Mouse (Mus musculus) kidney, postnatal 0 days (tissue): ENCODE results near the gene Ak5. TPM values are rescaled to one million over a fixed set of nuclear protein-coding genes. Genes with fewer than 3 reads are reported as not detected.

Source experiments
- ATAC-seq: fragments of 200-750 bp; cut with Nextera tagmentation; replicated peaks from 2 replicates; pipeline ENCODE4 v1.8.0; 2017; ENCODE audit warnings: low read depth, moderate number of reproducible peaks, moderate TSS enrichment, moderate library complexity; ENCODE audit not compliant: low FRiP score
- DNase-seq: peaks from one replicate; pipeline ENCODE4 v3.0.0-alpha.2; 2016; ENCODE audit warnings: low spot score
- H3K27ac ChIP-seq: fragments of 300-500 bp; sonication (generic); 2 replicates; pipeline ENCODE4 v1.5.1; 2014; ENCODE audit warnings: mild to moderate bottlenecking
- H3K27me3 ChIP-seq: fragments of 300-500 bp; sonication (generic); 2 replicates; pipeline ENCODE4 v1.6.1; 2014; ENCODE audit warnings: low read length, mixed read lengths; ENCODE audit not compliant: insufficient read depth
- H3K36me3 ChIP-seq: fragments of 300-500 bp; sonication (generic); 2 replicates; pipeline ENCODE4 v1.6.1; 2014; ENCODE audit warnings: low read length, mixed read lengths; ENCODE audit not compliant: insufficient read depth
- H3K4me1 ChIP-seq: fragments of 300-500 bp; sonication (generic); replicated peaks from 2 replicates; pipeline ENCODE4 v1.6.1; 2014; ENCODE audit warnings: antibody characterized with exemption, low read length, mixed read lengths; ENCODE audit not compliant: insufficient read depth
- H3K4me2 ChIP-seq: fragments of 300-500 bp; sonication (generic); 2 replicates; pipeline ENCODE4 v1.6.1; 2014; ENCODE audit warnings: mild to moderate bottlenecking, low read length, moderate library complexity, mixed read lengths
- H3K4me3 ChIP-seq: fragments of 300-500 bp; sonication (generic); replicated peaks from 2 replicates; pipeline ENCODE4 v1.5.1; 2014; ENCODE audit warnings: low read depth, low read length
- H3K9ac ChIP-seq: fragments of 300-500 bp; sonication (generic); 2 replicates; pipeline ENCODE4 v1.6.1; 2014; ENCODE audit warnings: low read depth, low read length
- H3K9me3 ChIP-seq: fragments of 300-500 bp; sonication (generic); replicated peaks from 2 replicates; pipeline ENCODE4 v1.6.1; 2016; ENCODE audit warnings: low read length, inconsistent platforms, mixed read lengths
- CTCF ChIP-seq: IDR thresholded peaks from 2 replicates; pipeline ENCODE4 v1.5.1; 2016; ENCODE audit warnings: antibody characterized with exemption, low read depth, mild to moderate bottlenecking, moderate library complexity
- WGBS: fragments of 180-500 bp; shearing (Covaris S2); extraction: QIAGEN DNeasy Blood & Tissue Kit; methylation state at CpG from one replicate; pipeline ENCODE4 v1.1.7; 2014; 5-methylcytosine and 5-hydroxymethylcytosine counted together
- polyA plus RNA-seq: library from polyadenylated mRNA; unstranded; fragments of >200 nt; fragmentation: Nextera tagmentation; extraction: Ambion mirVana; gene quantifications from 2 replicates; pipeline ENCODE4 v1.2.1, GENCODE M21; 2015

Ak5 gene
- polyA plus RNA-seq, 1 experiment from 2014 or later, result 4.6 TPM

- DNase-seq, result no peak
- no peak overlapping the region for H3K27ac ChIP-seq
- WGBS, result 87% methylated on average over 2 of the region's 2 CpGs
- no peak for ATAC-seq
- no peak overlapping the region for H3K9ac ChIP-seq
- H3K36me3 ChIP-seq, result no peaks in the 10 kb centered on the region
- H3K9me3 ChIP-seq, result no peaks in the 10 kb centered on the region
- no peaks in the 10 kb centered on the region for H3K4me1 ChIP-seq
- TF ChIP-seq CTCF, result no peak
- H3K4me3 ChIP-seq, result no peak overlapping the region
- no peaks in the 10 kb centered on the region for H3K27me3 ChIP-seq
- no peak overlapping the region for H3K4me2 ChIP-seq
These were observed 9.6 kb downstream of the Ak5 start for GRCm38 (mm10) chr3:152658592-152658991.

- no peaks in the 10 kb centered on the region for H3K36me3 ChIP-seq
- no peaks in the 10 kb centered on the region for H3K27me3 ChIP-seq
- H3K9ac ChIP-seq, result no peak overlapping the region
- H3K4me1 ChIP-seq, result no peaks in the 10 kb centered on the region
- H3K9me3 ChIP-seq, result no peaks in the 10 kb centered on the region
- ATAC-seq (no peak), DNase-seq (no peak)
- no peak overlapping the region for H3K4me2 ChIP-seq
- no peak overlapping the region for H3K27ac ChIP-seq
- TF ChIP-seq CTCF, result no peak
- no peak overlapping the region for H3K4me3 ChIP-seq
- WGBS, result 81% methylated on average over 2 of the region's 2 CpGs
These were observed 16.2 kb downstream of the Ak5 start for GRCm38 (mm10) chr3:152651991-152652390.

GRCm38 (mm10) chr3:152644610-152645009, 23.6 kb downstream of the Ak5 start:
- H3K4me3 ChIP-seq, result no peak overlapping the region
- H3K36me3 ChIP-seq, result no peaks in the 10 kb centered on the region
- no peak for TF ChIP-seq CTCF
- no peak overlapping the region for H3K9ac ChIP-seq
- no peak overlapping the region for H3K27ac ChIP-seq
- H3K4me2 ChIP-seq, result no peak overlapping the region
- DNase-seq, result no peak
- H3K9me3 ChIP-seq, result no peaks in the 10 kb centered on the region
- ATAC-seq, result no peak
- H3K27me3 ChIP-seq, result no peaks in the 10 kb centered on the region
- 90% methylated on average over 5 of the region's 5 CpGs for WGBS
- H3K4me1 ChIP-seq, result no peaks in the 10 kb centered on the region

- TF ChIP-seq CTCF, result no peak
- H3K4me1 ChIP-seq, result no peaks in the 10 kb centered on the region
- no peak overlapping the region for H3K4me3 ChIP-seq
- H3K27me3 ChIP-seq, result no peaks in the 10 kb centered on the region
- DNase-seq (no peak), ATAC-seq (no peak)
- H3K9ac ChIP-seq, result no peak overlapping the region
- H3K4me2 ChIP-seq, result no peak overlapping the region
- H3K9me3 ChIP-seq, result no peaks in the 10 kb centered on the region
- H3K36me3 ChIP-seq, result no peaks in the 10 kb centered on the region
- H3K27ac ChIP-seq, result no peak overlapping the region
- 79% methylated on average over 10 of the region's 10 CpGs for WGBS
These were observed 42.9 kb downstream of the Ak5 start for GRCm38 (mm10) chr3:152625061-152625820.

- H3K27ac ChIP-seq, result no peak overlapping the region
- no peak for TF ChIP-seq CTCF
- no peaks in the 10 kb centered on the region for H3K36me3 ChIP-seq
- H3K27me3 ChIP-seq, result no peaks in the 10 kb centered on the region
- 57% methylated on average over 11 of the region's 11 CpGs for WGBS
- no peak overlapping the region for H3K4me3 ChIP-seq
- ATAC-seq, result no peak
- no peak for DNase-seq
- no peak overlapping the region for H3K9ac ChIP-seq
- no peak overlapping the region for H3K4me2 ChIP-seq
- H3K9me3 ChIP-seq, result no peaks in the 10 kb centered on the region
- no peaks in the 10 kb centered on the region for H3K4me1 ChIP-seq
These were observed 47.6 kb downstream of the Ak5 start for GRCm38 (mm10) chr3:152620534-152620933.

GRCm38 (mm10) chr3:152620058-152620457, 48.1 kb downstream of the Ak5 start:
- DNase-seq (no peak), ATAC-seq (no peak)
- WGBS, result 90% methylated on average over 11 of the region's 11 CpGs
- TF ChIP-seq CTCF, result no peak
- Histone ChIP-seq H3K9ac (no peak overlapping the region), H3K4me3 (no peak overlapping the region), H3K27ac (no peak overlapping the region), H3K4me2 (no peak overlapping the region), H3K27me3 (no peaks in the 10 kb centered on the region), H3K9me3 (no peaks in the 10 kb centered on the region), H3K36me3 (no peaks in the 10 kb centered on the region), H3K4me1 (no peaks in the 10 kb centered on the region)

- H3K9me3 ChIP-seq, result no peaks in the 10 kb centered on the region
- ATAC-seq (no peak), DNase-seq (peak; percentile 75)
- TF ChIP-seq CTCF, result no peak
- H3K9ac ChIP-seq, result no peak overlapping the region
- no peaks in the 10 kb centered on the region for H3K27me3 ChIP-seq
- H3K4me1 ChIP-seq, result no peaks in the 10 kb centered on the region
- no peak overlapping the region for H3K4me3 ChIP-seq
- no peaks in the 10 kb centered on the region for H3K36me3 ChIP-seq
- H3K27ac ChIP-seq, result no peak overlapping the region
- no peak overlapping the region for H3K4me2 ChIP-seq
- WGBS, result 57% methylated on average over 5 of the region's 5 CpGs
These were observed 59.1 kb downstream of the Ak5 start for GRCm38 (mm10) chr3:152609076-152609475.
